Mouse (Mus musculus): ENCODE data around the gene Dennd2d.
A peak's percentile ranks its signal among the peaks of the same experiment; 100 is the strongest.

The Dennd2d gene

DNA sequence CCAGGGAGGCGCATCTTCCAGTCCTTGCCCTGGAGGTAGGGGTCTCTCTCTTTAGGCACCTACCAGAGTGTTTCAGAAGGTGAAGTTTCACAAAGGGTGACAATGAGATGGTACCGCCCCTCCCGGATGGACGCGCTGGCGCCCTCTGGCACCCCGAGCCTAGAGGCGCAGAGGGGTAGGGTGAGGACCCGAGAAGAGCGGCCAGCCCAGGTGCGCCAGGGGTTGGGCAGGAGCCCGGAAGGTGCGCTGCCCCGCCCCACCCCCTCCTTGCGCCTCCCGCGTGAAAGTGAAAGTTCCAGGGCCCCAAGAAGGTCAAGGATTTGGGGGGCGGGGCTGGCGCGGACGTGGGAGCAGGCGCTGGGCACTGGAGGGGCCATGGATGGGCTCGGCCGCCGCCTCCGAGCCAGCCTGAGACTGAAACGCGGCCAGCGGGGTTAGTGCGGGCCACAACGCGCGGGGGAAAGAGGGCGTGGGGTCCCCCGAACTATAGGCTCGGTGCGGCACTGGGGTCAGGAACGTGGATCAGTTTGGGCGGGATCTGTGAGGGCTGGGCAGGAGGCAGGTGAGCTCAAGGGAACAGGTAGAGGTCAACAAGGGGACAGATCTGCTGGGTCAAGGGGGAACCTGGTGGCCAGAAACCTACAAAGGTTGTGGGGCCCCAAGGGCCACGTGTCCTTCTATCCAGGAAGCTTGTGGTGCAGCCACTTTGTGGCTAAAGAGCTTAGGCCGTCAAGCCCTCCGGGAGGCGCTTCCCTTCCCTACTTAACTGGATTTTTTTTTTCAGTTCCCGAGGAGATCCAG lies at the start of gene Dennd2d:
TSS of gene Dennd2d (plus strand) at position 125 of the 801 bp plus-strand sequence.
- DNase-seq (ENCODE audit: inconsistent ontology term) = peak; percentile 60

GRCm38 (mm10) chr3:106448571-106448970 lies 33.6 kb upstream of the Dennd2d start:
- DNase-seq (ENCODE audit: inconsistent ontology term) = peak; percentile 60

GRCm38 (mm10) chr3:106448995-106449394 lies 33.2 kb upstream of the Dennd2d start:
- no peak for DNase-seq (ENCODE audit: inconsistent ontology term)

GRCm38 (mm10) chr3:106449567-106449966 lies 32.6 kb upstream of the Dennd2d start:
- no peak for DNase-seq (ENCODE audit: inconsistent ontology term)

DNA sequence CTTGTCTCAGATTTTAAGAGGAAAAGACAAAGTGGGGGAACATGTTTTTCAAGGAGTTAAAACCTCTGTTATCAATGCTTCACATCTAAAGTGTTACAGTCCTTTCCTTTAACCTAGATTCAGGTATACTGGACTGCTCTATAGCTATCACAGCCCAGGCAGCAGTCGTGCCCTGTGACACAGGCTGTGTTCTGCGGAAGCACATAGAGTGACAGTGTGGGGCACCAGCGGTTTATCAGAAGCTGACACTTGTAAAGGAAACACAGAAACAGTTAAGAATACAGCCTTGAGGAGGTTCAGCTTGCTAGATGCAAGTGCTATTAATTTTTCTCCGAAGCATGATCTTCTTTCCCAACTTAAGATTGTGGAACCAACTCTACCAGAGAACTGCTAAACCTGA lies 29.6 kb upstream of the Dennd2d start:
- DNase-seq (ENCODE audit: inconsistent ontology term) = no peak

- no peak for DNase-seq (ENCODE audit: inconsistent ontology term)
Observed at GRCm38 (mm10) chr3:106457298-106457869, 24.8 kb upstream of the Dennd2d start.

DNA sequence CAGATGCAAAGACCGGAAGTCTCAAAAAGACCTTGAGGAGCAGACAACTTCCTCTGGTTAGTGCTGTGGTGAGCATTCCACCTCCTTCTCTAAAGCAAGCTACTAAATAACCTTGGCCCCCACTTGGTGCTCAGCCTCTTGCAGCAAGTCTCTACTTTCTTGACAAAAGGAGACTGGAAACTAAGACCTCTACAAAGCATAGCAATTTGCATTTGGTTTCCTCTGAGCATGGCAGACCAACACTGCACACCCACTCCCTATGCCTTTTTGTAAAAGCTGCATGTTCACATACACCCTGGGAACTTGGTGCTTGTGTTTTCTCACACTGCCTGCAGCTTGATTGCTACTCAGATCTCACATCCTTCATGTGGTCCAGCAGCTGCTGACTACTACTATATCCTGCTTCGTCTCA lies 20.1 kb upstream of the Dennd2d start:
- no peak for DNase-seq (ENCODE audit: inconsistent ontology term)

- DNase-seq (ENCODE audit: inconsistent ontology term) = no peak
Observed at GRCm38 (mm10) chr3:106462493-106462892, 19.7 kb upstream of the Dennd2d start.

DNA sequence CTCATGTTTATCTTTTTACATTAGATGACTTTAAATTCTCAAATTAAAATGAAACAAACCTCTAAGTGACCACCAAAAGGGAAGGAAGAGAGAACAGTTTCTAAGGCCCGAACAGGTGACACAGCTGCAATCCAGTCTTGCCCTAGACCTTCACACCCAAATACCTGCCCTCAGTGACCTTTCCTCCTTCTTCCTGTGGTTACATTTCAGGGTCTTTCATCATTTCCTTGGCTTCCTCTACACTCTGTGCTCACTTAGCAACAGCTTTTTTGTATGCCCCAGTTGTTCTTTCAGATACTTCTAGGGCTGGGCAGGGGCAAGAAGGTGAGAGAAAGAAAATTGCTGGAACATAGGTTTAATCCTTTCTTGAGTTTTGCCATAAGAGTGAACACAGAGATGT lies 17.5 kb upstream of the Dennd2d start:
- DNase-seq (ENCODE audit: inconsistent ontology term) = no peak

DNA sequence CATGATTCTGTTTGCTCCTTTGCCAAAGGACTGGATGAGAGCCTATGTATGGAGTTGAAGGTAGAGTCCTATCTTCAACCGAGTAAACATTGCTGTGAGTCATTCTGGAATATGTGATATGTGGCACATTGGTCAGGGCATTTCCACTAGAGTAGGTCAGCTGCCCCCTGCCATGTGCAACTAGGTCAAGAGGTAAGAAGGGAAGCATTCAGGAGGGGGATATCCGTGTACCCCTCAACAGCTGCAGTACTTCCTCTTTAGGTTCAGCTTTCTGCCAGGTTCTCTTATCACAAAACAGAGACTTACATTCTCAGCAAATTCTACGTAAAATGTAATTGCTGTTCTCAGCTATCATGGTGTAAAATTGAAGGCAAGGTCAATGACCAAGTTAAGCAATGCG lies 8.0 kb upstream of the Dennd2d start:
- no peak for DNase-seq (ENCODE audit: inconsistent ontology term)

- no peak for DNase-seq (ENCODE audit: inconsistent ontology term)
Observed at GRCm38 (mm10) chr3:106476863-106477262, 5.3 kb upstream of the Dennd2d start.

GRCm38 (mm10) chr3:106483297-106483696 lies 1.1 kb downstream of the Dennd2d start:
- DNase-seq (ENCODE audit: inconsistent ontology term) = peak; percentile 3

- no peak for DNase-seq (ENCODE audit: inconsistent ontology term)
Observed at GRCm38 (mm10) chr3:106483796-106484405, 1.7 kb downstream of the Dennd2d start.

DNA sequence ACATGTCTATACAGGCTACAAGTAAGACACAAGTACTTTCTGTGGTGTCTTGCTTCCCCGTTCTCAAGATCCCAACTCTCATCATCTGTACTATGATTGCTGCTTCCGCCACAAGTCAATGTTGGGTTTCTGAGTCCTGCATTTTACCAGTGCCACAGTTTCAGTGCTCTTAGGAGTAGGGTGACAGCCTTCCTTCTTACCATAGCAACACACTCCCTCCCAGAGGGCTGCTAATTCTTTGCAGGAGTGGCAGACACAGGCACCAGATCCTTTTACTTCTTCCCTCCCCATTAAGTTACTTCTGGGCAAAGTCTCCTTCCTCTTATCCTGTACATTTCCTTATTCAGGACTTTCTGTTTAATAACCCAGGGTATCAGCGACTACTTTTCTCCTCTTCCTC lies 2.7 kb downstream of the Dennd2d start:
- DNase-seq (ENCODE audit: inconsistent ontology term) = no peak

- no peak for DNase-seq (ENCODE audit: inconsistent ontology term)
Observed at GRCm38 (mm10) chr3:106485810-106486209, 3.6 kb downstream of the Dennd2d start.

- DNase-seq (ENCODE audit: inconsistent ontology term) = no peak
Observed at GRCm38 (mm10) chr3:106487551-106487950, 5.3 kb downstream of the Dennd2d start.

- no peak for DNase-seq (ENCODE audit: inconsistent ontology term)
Observed at GRCm38 (mm10) chr3:106490239-106490638, 8.0 kb downstream of the Dennd2d start.

DNA sequence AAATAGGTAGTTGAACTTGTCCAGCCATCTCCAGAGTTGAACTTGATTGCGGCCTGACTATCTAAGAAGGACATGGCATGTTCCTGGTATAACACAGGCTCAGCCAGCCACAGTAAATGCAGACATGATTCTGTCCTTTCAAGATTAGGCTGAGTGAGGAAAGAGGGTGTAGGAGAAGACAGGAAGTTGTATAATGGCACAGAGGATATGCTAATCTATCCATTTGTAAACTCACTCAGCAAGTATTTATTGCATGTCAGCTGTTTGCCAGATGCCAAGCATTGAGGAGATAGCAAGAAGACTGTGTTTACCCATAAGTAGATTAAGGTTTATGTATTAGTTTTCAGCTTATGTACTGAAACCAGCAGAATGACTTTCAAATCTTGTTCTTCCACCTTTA lies 10.5 kb downstream of the Dennd2d start:
- DNase-seq (ENCODE audit: inconsistent ontology term) = no peak

GRCm38 (mm10) chr3:106493202-106493601 lies 11.0 kb downstream of the Dennd2d start:
- DNase-seq (ENCODE audit: inconsistent ontology term) = no peak

DNA sequence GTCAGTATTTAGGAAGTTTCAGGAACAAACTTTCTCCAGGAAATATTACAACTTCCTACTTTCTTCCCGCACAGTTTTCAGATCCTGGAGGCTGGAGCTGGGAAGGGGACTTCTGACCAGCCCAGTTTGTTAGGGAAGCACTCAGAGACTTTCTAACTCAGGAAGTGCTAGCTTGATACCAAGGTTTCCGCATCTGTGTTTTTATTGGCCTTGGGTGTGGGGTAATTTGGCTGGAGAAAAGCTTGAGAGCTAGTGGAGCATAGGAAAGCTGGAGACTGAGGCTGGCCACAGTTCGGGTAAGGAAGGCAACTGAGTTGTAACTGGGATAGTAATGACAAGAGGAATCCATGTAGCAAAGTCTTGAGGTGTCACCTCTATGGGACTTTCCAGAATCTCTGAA lies 11.7 kb downstream of the Dennd2d start:
- DNase-seq (ENCODE audit: inconsistent ontology term) = no peak

DNA sequence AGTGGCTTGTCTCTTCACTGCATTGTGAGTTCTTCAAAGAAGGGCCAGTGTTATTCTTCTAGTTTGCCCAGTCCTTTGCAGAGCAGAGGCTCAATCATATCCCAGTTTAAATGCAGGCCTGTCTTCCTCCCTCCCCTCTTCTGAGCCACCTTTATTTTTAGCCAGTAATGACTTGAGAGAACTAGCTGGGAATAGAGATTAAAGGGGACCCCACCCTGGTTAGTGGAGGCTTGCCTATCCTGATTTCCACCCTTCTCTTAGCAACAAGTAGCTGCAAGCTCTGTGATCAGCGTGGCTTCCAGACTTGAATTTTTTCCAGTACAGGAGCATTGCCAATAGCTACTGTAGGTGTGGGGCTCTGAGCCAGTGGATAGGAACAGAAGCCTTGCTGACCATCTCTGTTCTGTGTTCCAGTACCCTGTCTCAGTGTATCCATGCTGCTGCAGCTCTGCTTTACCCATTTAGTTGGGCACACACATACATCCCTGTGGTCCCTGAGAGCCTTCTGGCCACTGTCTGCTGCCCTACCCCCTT lies 12.3 kb downstream of the Dennd2d start:
- no peak for DNase-seq (ENCODE audit: inconsistent ontology term)

DNA sequence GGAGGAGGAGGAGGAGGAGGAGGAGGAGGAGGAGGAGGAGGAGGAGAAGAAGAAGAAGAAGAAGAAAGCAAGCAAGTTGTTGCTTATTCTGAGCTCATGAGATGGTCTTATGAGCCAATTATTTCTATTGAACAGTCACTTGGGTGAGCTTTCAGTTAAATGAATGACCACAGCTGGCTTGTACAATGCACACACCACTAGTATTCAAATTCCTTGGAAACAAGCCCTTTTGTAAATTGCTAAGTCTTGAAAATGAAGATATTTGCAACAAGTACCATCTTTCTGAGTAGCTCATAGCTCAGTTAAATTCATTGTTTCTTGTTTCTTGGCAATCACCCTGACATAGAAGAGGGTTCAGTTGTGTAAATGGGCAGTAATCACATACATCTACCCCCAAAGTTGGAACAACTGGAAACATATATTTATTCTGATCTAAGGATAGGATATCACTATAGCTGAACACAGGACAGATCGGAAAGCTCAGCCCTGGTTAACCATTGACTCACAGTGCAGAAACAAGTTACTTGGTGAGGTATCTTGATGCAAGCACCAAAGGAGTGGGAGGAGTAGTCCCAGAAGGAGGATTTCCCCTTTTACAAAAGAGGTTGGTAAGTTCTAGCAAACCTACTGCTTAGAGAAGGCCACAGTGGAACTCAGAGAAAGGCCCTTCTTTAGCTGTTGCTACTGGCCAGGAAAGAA lies 13.3 kb downstream of the Dennd2d start:
- no peak for DNase-seq (ENCODE audit: inconsistent ontology term)

All from Muller cell, postnatal 12 days (primary cell).